Mouse (Mus musculus): ENCODE data around the gene Kctd11. TPM values are rescaled to one million over a fixed set of nuclear protein-coding genes. Genes with fewer than 3 reads are reported as not detected.

Gene Kctd11
- polyA plus RNA-seq, 1 experiment from 2014 or later = 3.7 TPM

- peaks cover 43% of the 10 kb centered on the region for H3K4me1 ChIP-seq (replicated peaks)
Measured at GRCm38 (mm10) chr11:69838714-69839104, 42.5 kb downstream of the Kctd11 start.

GRCm38 (mm10) chr11:69837952-69838713 lies 43.1 kb downstream of the Kctd11 start, which contains the start of gene Tmem256:
Gene Tmem256 (plus strand): TSS chr11:69838514.
- under 1% methylated on average over 34 of the region's 34 CpGs for WGBS
- Histone ChIP-seq H3K36me3 (peaks cover 7% of the 10 kb centered on the region), H3K27ac (peak within 1 kb of the TSS; percentile 89), H3K27me3 (peaks cover 34% of the 10 kb centered on the region), H3K9me3 (no peaks in the 10 kb centered on the region), H3K9ac (replicated peaks) (peak within 1 kb of the TSS; percentile 81), H3K4me1 (replicated peaks) (peaks cover 46% of the 10 kb centered on the region), H3K4me2 (peak within 1 kb of the TSS; percentile 95), H3K4me3 (replicated peaks) (peak within 1 kb of the TSS; percentile 72)
- peak; percentile 91 for ATAC-seq (ENCODE audit: insufficient number of reproducible peaks, insufficient read depth, low FRiP score, low TSS enrichment, low read depth)

More at GRCm38 (mm10) chr11:69838714-69839104, 42.5 kb downstream of the Kctd11 start:
- Histone ChIP-seq H3K27me3 (peaks cover 28% of the 10 kb centered on the region), H3K36me3 (peaks cover 2% of the 10 kb centered on the region; the same call in 1 of the 2 replicates), H3K27ac (peak overlapping the region; percentile 89), H3K4me3 (replicated peaks) (peak overlapping the region; percentile 72), H3K9ac (replicated peaks) (peak overlapping the region; percentile 64), H3K9me3 (no peaks in the 10 kb centered on the region), H3K4me2 (peak overlapping the region; percentile 95)
- WGBS = 2% methylated on average over 7 of the region's 7 CpGs
- ATAC-seq (ENCODE audit: insufficient number of reproducible peaks, insufficient read depth, low FRiP score, low TSS enrichment, low read depth) = no peak

- no peaks in the 10 kb centered on the region for H3K9me3 ChIP-seq
- H3K27me3 ChIP-seq = peaks cover 38% of the 10 kb centered on the region
- peak within 1 kb of the TSS; percentile 95 for H3K4me2 ChIP-seq
- H3K4me1 ChIP-seq (replicated peaks) = peaks cover 46% of the 10 kb centered on the region
- peak within 1 kb of the TSS; percentile 81 for H3K9ac ChIP-seq (replicated peaks)
- under 1% methylated on average over 30 of the region's 32 CpGs for WGBS
- H3K4me3 ChIP-seq (replicated peaks) = peak within 1 kb of the TSS; percentile 72
- ATAC-seq (ENCODE audit: insufficient number of reproducible peaks, insufficient read depth, low FRiP score, low TSS enrichment, low read depth) = no peak; the same call in 1 of the 2 replicates
- peaks cover 12% of the 10 kb centered on the region for H3K36me3 ChIP-seq
- H3K27ac ChIP-seq = peak within 1 kb of the TSS; percentile 89
Measured at GRCm38 (mm10) chr11:69837604-69837951, 43.6 kb downstream of the Kctd11 start, which contains the start of gene Nlgn2. Gene Nlgn2 (minus strand): TSS chr11:69837784.

- H3K27me3 ChIP-seq = peaks cover 41% of the 10 kb centered on the region
- peaks cover 19% of the 10 kb centered on the region for H3K36me3 ChIP-seq
- no peak for ATAC-seq (ENCODE audit: insufficient number of reproducible peaks, insufficient read depth, low FRiP score, low TSS enrichment, low read depth)
- H3K4me3 ChIP-seq (replicated peaks) = peak overlapping the region; percentile 72
- peak overlapping the region; percentile 95 for H3K4me2 ChIP-seq
- H3K9me3 ChIP-seq = no peaks in the 10 kb centered on the region
- H3K4me1 ChIP-seq (replicated peaks) = peaks cover 46% of the 10 kb centered on the region
- peak overlapping the region; percentile 81 for H3K9ac ChIP-seq (replicated peaks)
- under 1% methylated on average over 40 of the region's 52 CpGs for WGBS
- H3K27ac ChIP-seq = peak overlapping the region; percentile 89
Measured at GRCm38 (mm10) chr11:69836703-69837576, 44.3 kb downstream of the Kctd11 start.

GRCm38 (mm10) chr11:69835966-69836335 lies 45.3 kb downstream of the Kctd11 start:
- Histone ChIP-seq H3K4me2 (peak overlapping the region; percentile 95), H3K27me3 (peaks cover 41% of the 10 kb centered on the region), H3K9ac (replicated peaks) (peak overlapping the region; percentile 81; the same call in 1 of the 2 replicates), H3K36me3 (peaks cover 28% of the 10 kb centered on the region), H3K4me1 (replicated peaks) (peaks cover 46% of the 10 kb centered on the region), H3K27ac (peak overlapping the region; percentile 89; the same call in 1 of the 2 replicates), H3K9me3 (no peaks in the 10 kb centered on the region), H3K4me3 (replicated peaks) (peak overlapping the region; percentile 72)
- no peak for ATAC-seq (ENCODE audit: insufficient number of reproducible peaks, insufficient read depth, low FRiP score, low TSS enrichment, low read depth)
- WGBS = 0% methylated on average over 4 of the region's 4 CpGs

- H3K4me1 ChIP-seq (replicated peaks) = peaks cover 46% of the 10 kb centered on the region
- H3K4me2 ChIP-seq = peak overlapping the region; percentile 95
- H3K4me3 ChIP-seq (replicated peaks) = peak overlapping the region; percentile 72
- H3K36me3 ChIP-seq = peaks cover 32% of the 10 kb centered on the region
- H3K27me3 ChIP-seq = peaks cover 41% of the 10 kb centered on the region
- WGBS = 6% methylated on average over 9 of the region's 9 CpGs
- no peak overlapping the region for H3K27ac ChIP-seq
- no peak for ATAC-seq (ENCODE audit: insufficient number of reproducible peaks, insufficient read depth, low FRiP score, low TSS enrichment, low read depth)
- peak overlapping the region; percentile 1; the same call in 1 of the 2 replicates for H3K9ac ChIP-seq (replicated peaks)
- no peaks in the 10 kb centered on the region for H3K9me3 ChIP-seq
Measured at GRCm38 (mm10) chr11:69835326-69835965, 45.8 kb downstream of the Kctd11 start.

- Histone ChIP-seq H3K9me3 (no peaks in the 10 kb centered on the region), H3K9ac (replicated peaks) (peak overlapping the region; percentile 77), H3K27ac (0 out of 2 replicates have a peak overlapping the region, but pooled peaks have one; percentile 4), H3K4me3 (replicated peaks) (peak overlapping the region; percentile 72), H3K36me3 (peaks cover 39% of the 10 kb centered on the region), H3K27me3 (peaks cover 41% of the 10 kb centered on the region), H3K4me2 (peak overlapping the region; percentile 95), H3K4me1 (replicated peaks) (peaks cover 45% of the 10 kb centered on the region)
- ATAC-seq (ENCODE audit: insufficient number of reproducible peaks, insufficient read depth, low FRiP score, low TSS enrichment, low read depth) = no peak
- 9% methylated on average over 42 of the region's 48 CpGs for WGBS
Measured at GRCm38 (mm10) chr11:69834001-69834549, 47.1 kb downstream of the Kctd11 start.

- Histone ChIP-seq H3K4me2 (peak overlapping the region; percentile 95), H3K36me3 (peaks cover 40% of the 10 kb centered on the region), H3K27ac (no peak overlapping the region), H3K9me3 (no peaks in the 10 kb centered on the region), H3K9ac (replicated peaks) (peak overlapping the region; percentile 77), H3K27me3 (peaks cover 41% of the 10 kb centered on the region), H3K4me1 (replicated peaks) (peaks cover 44% of the 10 kb centered on the region), H3K4me3 (replicated peaks) (peak overlapping the region; percentile 72)
- ATAC-seq (ENCODE audit: insufficient number of reproducible peaks, insufficient read depth, low FRiP score, low TSS enrichment, low read depth) = no peak
- 61% methylated on average over 8 of the region's 8 CpGs for WGBS
Measured at GRCm38 (mm10) chr11:69833554-69833953, 47.7 kb downstream of the Kctd11 start.

- no peak overlapping the region for H3K27ac ChIP-seq
- H3K4me2 ChIP-seq = no peak overlapping the region
- no peak overlapping the region for H3K4me3 ChIP-seq (replicated peaks)
- no peak overlapping the region for H3K9ac ChIP-seq (replicated peaks)
- 63% methylated on average over 5 of the region's 5 CpGs for WGBS
- no peak for ATAC-seq (ENCODE audit: insufficient number of reproducible peaks, insufficient read depth, low FRiP score, low TSS enrichment, low read depth)
- H3K9me3 ChIP-seq = no peaks in the 10 kb centered on the region
- peaks cover 12% of the 10 kb centered on the region for H3K4me1 ChIP-seq (replicated peaks)
- peaks cover 15% of the 10 kb centered on the region for H3K27me3 ChIP-seq
- peaks cover 83% of the 10 kb centered on the region for H3K36me3 ChIP-seq
Measured at GRCm38 (mm10) chr11:69828832-69829231, 52.4 kb downstream of the Kctd11 start.

All from limb, embryonic 12.5 days (tissue).